Mouse (Mus musculus): ENCODE results near the gene Krt7. TPM values are rescaled to one million over a fixed set of nuclear protein-coding genes. Genes with fewer than 3 reads are reported as not detected.
A peak's percentile ranks its signal among the peaks of the same experiment; 100 is the strongest.

The Krt7 gene
- polyA plus RNA-seq, 1 experiment from 2014 or later, result 6.4 TPM

DNA sequence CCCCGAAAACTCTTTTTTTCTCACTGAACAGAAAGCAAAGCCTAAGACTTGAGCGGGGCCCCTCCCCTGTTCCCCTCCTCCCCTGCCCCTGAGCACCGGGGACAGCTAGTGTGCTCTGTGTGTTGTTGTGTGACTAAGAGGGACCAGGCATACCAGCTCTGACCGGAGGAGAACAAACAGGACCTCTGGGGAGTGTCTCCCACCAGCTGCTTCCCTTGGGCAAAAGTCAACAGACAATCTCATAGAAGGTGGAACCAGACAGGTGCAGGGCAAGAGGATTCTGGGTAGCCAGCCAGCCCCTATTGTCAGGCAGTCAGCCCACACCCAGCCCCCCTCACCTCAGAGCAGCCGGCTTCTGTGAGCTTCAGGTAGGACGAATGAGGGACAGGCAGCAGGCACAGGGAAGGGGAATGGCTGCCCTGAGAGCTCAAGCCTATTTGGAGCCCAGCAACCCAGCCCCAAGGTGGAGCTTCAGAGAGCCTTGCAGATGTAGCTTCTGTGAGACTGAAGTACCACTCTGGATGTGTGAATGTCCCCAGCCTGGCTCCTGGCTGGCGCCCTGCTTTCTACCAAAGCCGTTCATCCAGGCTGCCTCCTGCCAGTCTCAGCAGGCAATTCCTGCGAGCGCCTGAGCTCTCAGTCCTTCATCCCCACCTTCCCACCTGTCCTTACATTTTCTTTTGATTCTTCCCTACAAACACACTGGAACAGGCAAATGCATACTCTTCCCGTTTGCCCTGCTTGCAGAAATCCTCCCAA lies 4.1 kb downstream of the Krt7 start:
- Histone ChIP-seq H3K9me3 (no peaks in the 10 kb centered on the region), H3K9ac (no peak overlapping the region), H3K4me2 (replicated peaks) (no peak overlapping the region), H3K27me3 (replicated peaks) (peaks cover 31% of the 10 kb centered on the region), H3K27ac (no peak overlapping the region), H3K4me1 (no peaks in the 10 kb centered on the region), H3K36me3 (no peaks in the 10 kb centered on the region), H3K4me3 (no peak overlapping the region)
- WGBS, result 45% methylated on average over 11 of the region's 11 CpGs
- ATAC-seq (ENCODE audit: low FRiP score, low read depth), result no peak

DNA sequence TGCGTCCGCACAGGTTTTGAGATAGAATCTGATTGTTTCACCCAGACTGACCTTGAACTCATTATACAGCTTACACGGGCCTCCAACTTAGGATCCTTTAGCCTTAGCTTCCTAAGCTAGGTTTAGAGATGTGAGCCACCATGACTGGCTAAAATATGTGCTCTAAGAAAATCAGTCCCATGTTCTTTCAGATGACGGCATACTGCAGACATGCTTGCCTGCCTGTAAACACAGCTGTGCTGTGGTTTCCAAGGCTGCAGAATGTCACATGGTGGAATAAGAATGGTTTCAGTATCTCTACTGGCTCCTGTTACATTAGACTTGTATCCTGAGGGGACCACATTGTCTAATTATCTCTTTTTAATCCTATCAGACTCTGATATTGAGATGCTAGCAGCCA lies 8.1 kb downstream of the Krt7 start:
- Histone ChIP-seq H3K27ac (no peak overlapping the region), H3K4me2 (replicated peaks) (no peak overlapping the region), H3K9ac (no peak overlapping the region), H3K4me3 (no peak overlapping the region), H3K27me3 (replicated peaks) (peaks cover 2% of the 10 kb centered on the region; the same call in 1 of the 2 replicates), H3K9me3 (no peaks in the 10 kb centered on the region), H3K4me1 (no peaks in the 10 kb centered on the region), H3K36me3 (no peaks in the 10 kb centered on the region)
- 92% methylated on average over 4 of the region's 4 CpGs for WGBS
- no peak for ATAC-seq (ENCODE audit: low FRiP score, low read depth)

DNA sequence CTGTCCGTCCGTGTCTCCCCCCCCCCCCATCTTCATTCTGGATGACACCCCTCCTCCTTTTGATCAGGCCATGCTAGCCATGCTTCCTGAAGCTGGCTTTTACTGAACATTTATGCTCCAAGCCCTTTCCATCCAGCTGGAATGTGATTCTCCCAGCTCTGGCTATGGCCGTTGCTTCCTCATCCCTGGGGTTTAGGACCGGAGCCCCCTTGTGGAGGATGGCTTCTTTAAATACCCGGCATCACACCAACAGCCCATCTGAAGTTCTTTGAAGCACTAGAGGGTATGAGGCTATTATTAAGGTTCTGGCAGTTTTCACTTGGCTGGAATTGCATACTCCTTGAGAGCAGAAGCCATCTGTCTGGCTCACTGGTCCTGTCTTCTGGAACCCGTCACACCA lies 10.1 kb downstream of the Krt7 start:
- Histone ChIP-seq H3K9me3 (no peaks in the 10 kb centered on the region), H3K27me3 (replicated peaks) (no peaks in the 10 kb centered on the region), H3K4me2 (replicated peaks) (no peak overlapping the region), H3K27ac (no peak overlapping the region), H3K36me3 (no peaks in the 10 kb centered on the region), H3K9ac (no peak overlapping the region), H3K4me3 (no peak overlapping the region), H3K4me1 (no peaks in the 10 kb centered on the region)
- no peak for ATAC-seq (ENCODE audit: low FRiP score, low read depth)
- 56% methylated on average over 5 of the region's 6 CpGs for WGBS

DNA sequence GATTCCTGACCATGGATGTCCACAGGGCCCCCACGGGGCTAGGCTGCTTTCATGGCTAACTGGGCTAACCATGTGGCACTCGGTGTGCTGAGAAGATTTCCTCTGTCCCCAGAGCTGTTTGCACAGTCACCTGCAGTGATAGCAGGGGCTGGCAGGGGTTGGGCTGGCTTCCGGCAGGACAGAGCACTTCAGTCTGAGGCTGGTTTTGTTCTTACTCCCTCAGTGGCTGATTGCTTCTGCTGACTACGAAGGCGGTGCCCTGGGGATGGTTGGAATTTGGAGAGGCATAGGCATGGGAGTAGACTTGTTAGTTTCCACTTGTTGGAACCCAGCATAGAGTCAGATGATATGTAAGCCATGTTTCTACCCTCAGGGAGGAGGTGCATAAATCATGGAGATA lies 14.1 kb downstream of the Krt7 start:
- Histone ChIP-seq H3K9ac (no peak overlapping the region), H3K4me1 (no peaks in the 10 kb centered on the region), H3K27me3 (replicated peaks) (no peaks in the 10 kb centered on the region), H3K4me3 (no peak overlapping the region), H3K9me3 (no peaks in the 10 kb centered on the region), H3K4me2 (replicated peaks) (no peak overlapping the region), H3K27ac (no peak overlapping the region), H3K36me3 (no peaks in the 10 kb centered on the region)
- WGBS, result 16% methylated on average over 5 of the region's 5 CpGs
- no peak for ATAC-seq (ENCODE audit: low FRiP score, low read depth)

DNA sequence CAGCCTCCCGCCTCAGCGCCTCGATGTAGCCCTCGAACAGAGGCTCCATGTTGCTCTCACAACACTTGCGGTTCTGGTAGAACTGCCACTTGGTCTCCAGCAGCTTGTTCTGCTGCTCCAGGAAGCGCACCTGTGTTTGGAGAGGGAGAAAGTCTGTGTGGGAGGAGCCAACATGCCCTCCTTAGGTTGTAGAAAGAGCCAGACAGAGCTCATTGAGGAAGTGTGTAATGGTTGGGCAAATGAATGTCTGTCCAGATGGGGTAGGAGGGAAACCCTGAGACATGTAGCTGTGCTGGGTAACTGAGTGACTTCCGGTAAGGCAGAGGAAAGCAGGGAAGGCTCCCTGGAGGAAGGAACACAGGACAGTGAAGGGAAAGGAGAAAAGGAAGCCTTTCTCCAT lies 25.8 kb downstream of the Krt7 start:
- WGBS, result 90% methylated on average over 7 of the region's 7 CpGs
- H3K9ac ChIP-seq, result no peak overlapping the region
- no peak for ATAC-seq (ENCODE audit: low FRiP score, low read depth)
- H3K36me3 ChIP-seq, result no peaks in the 10 kb centered on the region
- H3K4me1 ChIP-seq, result peaks cover 7% of the 10 kb centered on the region; the same call in 1 of the 2 replicates
- H3K27me3 ChIP-seq (replicated peaks), result peaks cover 34% of the 10 kb centered on the region
- no peaks in the 10 kb centered on the region for H3K9me3 ChIP-seq
- no peak overlapping the region for H3K4me3 ChIP-seq
- no peak overlapping the region for H3K4me2 ChIP-seq (replicated peaks)
- H3K27ac ChIP-seq, result no peak overlapping the region

DNA sequence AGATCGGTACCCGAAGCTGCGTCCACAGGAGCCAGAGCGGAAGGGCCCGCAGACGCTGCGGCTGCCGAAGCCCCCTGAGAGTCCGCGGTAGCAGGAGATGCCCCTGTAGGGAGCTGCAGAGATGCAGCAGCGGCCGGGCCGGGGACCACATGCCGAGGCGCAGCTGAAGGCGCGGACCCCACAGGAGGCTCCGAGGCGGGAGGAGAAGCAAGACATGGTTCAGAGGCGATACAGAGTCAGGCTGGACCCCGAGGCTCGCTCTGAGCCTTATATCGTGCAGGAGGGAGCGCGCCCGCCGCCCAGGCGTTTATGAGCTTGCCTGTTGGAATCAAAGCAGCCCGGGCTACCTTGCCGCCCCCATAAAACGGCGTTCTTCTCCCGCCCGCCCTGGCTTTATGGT lies 27.7 kb downstream of the Krt7 start, which contains the start of gene Krt87:
TSS of gene Krt87 (minus strand) at position 250 of the 400 bp plus-strand sequence.
- H3K9me3 ChIP-seq, result no peaks in the 10 kb centered on the region
- no peak within 1 kb of the TSS for H3K27ac ChIP-seq
- peak within 1 kb of the TSS; percentile 29 for H3K4me3 ChIP-seq
- no peak for ATAC-seq (ENCODE audit: low FRiP score, low read depth)
- no peaks in the 10 kb centered on the region for H3K36me3 ChIP-seq
- peaks cover 7% of the 10 kb centered on the region; the same call in 1 of the 2 replicates for H3K4me1 ChIP-seq
- H3K9ac ChIP-seq, result peak within 1 kb of the TSS; percentile 40; the same call in 1 of the 2 replicates
- peaks cover 34% of the 10 kb centered on the region for H3K27me3 ChIP-seq (replicated peaks)
- H3K4me2 ChIP-seq (replicated peaks), result peak within 1 kb of the TSS; percentile 69
- WGBS, result 3% methylated on average over 34 of the region's 34 CpGs

DNA sequence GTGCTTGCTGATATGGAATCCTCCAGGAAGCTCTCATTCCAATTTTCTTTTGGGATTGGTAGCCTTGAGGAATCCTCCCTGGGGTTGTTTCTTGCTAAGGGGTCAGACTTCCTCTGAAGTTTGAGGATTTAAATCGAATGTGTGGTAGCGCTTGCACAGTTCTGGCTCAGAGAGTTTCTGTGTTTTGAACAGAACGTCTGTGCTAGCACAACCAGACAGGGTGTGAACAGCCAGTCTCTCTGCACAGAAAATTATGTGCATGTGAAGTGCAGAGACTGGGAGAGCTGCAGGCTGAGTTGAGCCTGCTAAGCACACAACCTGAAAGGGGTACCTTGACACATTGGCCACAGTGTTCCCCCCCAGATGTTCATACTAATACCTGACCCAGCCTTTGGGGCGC lies 30.0 kb downstream of the Krt7 start:
- H3K4me2 ChIP-seq (replicated peaks), result no peak overlapping the region
- no peak for ATAC-seq (ENCODE audit: low FRiP score, low read depth)
- H3K36me3 ChIP-seq, result no peaks in the 10 kb centered on the region
- peaks cover 34% of the 10 kb centered on the region for H3K27me3 ChIP-seq (replicated peaks)
- H3K9ac ChIP-seq, result no peak overlapping the region
- no peak overlapping the region for H3K4me3 ChIP-seq
- no peaks in the 10 kb centered on the region for H3K9me3 ChIP-seq
- peaks cover 7% of the 10 kb centered on the region; the same call in 1 of the 2 replicates for H3K4me1 ChIP-seq
- WGBS, result 84% methylated on average over 4 of the region's 4 CpGs
- no peak overlapping the region for H3K27ac ChIP-seq

DNA sequence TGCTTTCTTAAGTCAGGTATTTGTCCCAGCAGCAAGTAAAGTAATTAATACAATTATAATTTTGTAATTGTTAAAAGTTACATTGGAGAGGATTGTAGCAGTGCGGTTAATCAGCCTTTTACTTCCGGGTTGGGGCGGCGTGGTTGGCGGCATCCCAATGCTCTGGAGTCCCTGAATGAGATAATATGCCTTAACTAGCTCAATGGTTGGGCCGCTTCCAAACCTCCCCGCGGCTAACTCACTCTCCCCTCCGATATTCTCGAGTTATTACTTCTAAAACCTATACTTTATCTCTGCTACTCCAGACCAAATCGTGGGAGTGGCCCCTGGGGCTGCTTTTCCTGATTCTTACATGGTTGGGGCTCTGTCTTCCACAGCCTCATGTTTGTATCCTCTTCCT lies 35.7 kb downstream of the Krt7 start:
- H3K9ac ChIP-seq, result no peak overlapping the region
- no peaks in the 10 kb centered on the region for H3K27me3 ChIP-seq (replicated peaks)
- H3K36me3 ChIP-seq, result no peaks in the 10 kb centered on the region
- WGBS, result 83% methylated on average over 11 of the region's 11 CpGs
- H3K4me3 ChIP-seq, result no peak overlapping the region
- no peaks in the 10 kb centered on the region for H3K4me1 ChIP-seq
- no peak for ATAC-seq (ENCODE audit: low FRiP score, low read depth)
- H3K9me3 ChIP-seq, result no peaks in the 10 kb centered on the region
- no peak overlapping the region for H3K27ac ChIP-seq
- no peak overlapping the region for H3K4me2 ChIP-seq (replicated peaks)

DNA sequence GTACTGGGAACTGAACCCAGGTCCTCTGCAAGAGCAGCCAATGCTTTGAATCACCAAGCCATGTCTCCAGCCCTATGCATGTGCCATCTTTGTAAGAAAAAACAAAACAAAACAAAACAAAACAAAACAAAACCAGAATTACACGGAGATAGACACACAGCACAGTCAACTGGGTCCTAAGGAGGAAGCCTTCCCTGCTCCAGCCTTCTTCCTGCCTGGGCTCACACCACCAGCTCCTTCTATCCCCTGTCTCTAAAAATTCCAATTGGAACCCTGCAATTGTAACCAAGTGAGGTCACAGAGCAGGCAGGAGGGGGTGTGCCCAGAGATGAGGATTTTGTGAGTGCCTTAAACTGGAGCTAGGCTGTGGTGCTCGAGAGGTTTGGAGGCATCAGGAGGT lies 36.6 kb downstream of the Krt7 start, which contains the start of gene Krt88:
TSS of gene Krt88 (plus strand) at position 301 of the 400 bp plus-strand sequence.
- no peak for ATAC-seq (ENCODE audit: low FRiP score, low read depth)
- H3K4me3 ChIP-seq, result no peak within 1 kb of the TSS
- H3K9ac ChIP-seq, result no peak within 1 kb of the TSS
- 76% methylated on average over 2 of the region's 2 CpGs for WGBS
- H3K9me3 ChIP-seq, result no peaks in the 10 kb centered on the region
- H3K4me2 ChIP-seq (replicated peaks), result no peak within 1 kb of the TSS
- no peaks in the 10 kb centered on the region for H3K4me1 ChIP-seq
- H3K27ac ChIP-seq, result no peak within 1 kb of the TSS
- H3K36me3 ChIP-seq, result no peaks in the 10 kb centered on the region
- H3K27me3 ChIP-seq (replicated peaks), result no peaks in the 10 kb centered on the region

DNA sequence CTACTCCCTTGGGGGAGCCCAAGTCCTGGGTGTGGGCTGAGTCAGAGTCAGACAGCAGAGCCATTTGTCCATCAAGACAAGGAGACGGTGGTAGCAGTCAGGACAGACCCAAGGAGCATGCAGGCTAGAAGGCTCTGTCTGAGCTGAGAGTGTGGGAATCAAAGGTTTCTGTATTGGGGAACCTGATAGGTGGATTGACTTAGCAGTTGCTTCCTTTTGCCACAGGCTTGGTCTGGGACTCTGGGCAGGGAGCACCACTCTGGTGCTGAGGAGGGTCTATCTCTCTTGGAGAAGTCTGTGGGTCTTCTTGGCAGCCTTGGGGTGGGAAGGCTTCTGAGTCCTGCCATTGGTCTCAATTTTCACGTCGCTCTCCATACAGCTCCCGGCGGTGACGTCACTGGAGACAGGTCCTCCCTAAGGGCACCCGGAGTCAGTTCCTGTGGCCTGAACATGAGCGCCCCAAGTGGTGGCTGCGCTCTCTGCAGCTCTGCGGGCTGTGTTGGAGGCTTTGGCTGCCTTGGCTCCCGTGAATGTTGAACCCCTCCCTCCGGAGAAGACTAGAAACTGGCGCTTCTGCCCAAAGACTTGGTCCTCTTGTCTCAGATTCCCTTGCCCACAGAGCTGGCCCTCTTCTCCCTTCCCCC lies 42.4 kb downstream of the Krt7 start:
- Histone ChIP-seq H3K9me3 (no peaks in the 10 kb centered on the region), H3K4me2 (replicated peaks) (peak overlapping the region; percentile 35), H3K4me1 (no peaks in the 10 kb centered on the region), H3K27ac (no peak overlapping the region), H3K36me3 (no peaks in the 10 kb centered on the region), H3K9ac (no peak overlapping the region), H3K27me3 (replicated peaks) (no peaks in the 10 kb centered on the region), H3K4me3 (no peak overlapping the region)
- no peak for ATAC-seq (ENCODE audit: low FRiP score, low read depth)
- WGBS, result 7% methylated on average over 13 of the region's 13 CpGs

DNA sequence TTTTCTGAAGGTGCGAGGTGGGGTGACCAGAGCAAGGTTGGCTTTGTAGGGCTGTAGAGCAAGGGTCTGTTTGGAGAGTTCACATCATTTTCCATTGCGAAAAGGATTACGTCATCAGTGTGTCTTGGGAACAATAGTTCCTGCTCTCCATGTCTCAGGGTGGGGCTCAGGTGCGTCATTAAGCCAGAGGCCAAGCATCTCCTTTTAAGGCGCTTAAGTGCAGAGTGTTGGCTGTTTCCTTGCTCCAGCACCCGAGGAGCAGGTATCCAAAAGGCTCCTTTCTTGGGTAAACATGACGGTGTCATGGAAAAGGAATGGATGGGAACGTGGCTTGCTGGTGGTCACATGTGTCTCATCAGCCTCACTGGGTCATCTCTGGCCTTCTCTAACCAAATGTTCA lies 43.9 kb downstream of the Krt7 start:
- no peaks in the 10 kb centered on the region for H3K9me3 ChIP-seq
- H3K4me2 ChIP-seq (replicated peaks), result no peak overlapping the region
- H3K27ac ChIP-seq, result no peak overlapping the region
- no peak overlapping the region for H3K9ac ChIP-seq
- no peaks in the 10 kb centered on the region for H3K27me3 ChIP-seq (replicated peaks)
- H3K36me3 ChIP-seq, result no peaks in the 10 kb centered on the region
- 86% methylated on average over 8 of the region's 8 CpGs for WGBS
- H3K4me3 ChIP-seq, result no peak overlapping the region
- no peaks in the 10 kb centered on the region for H3K4me1 ChIP-seq
- no peak for ATAC-seq (ENCODE audit: low FRiP score, low read depth)

DNA sequence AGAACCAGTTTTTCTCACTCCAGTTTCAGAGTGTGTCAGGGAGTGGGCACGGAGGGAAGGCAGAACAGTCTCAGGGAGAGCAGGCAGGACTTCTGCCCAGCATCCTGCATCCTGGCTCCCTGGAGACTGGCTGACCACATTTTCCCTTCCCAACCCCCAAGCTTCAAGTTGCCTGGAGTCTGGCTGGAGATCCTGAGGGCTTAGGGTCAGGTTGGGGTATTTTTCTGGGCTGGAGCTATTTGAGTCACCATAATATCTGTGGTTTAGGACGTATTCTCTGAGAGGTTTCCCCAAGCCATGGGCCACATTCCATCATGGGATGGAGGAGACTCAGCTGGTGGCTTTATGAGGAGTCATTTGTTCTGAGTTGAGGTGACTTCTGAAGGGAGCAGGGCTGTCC lies 44.4 kb downstream of the Krt7 start:
- no peak overlapping the region for H3K9ac ChIP-seq
- H3K36me3 ChIP-seq, result no peaks in the 10 kb centered on the region
- no peak for ATAC-seq (ENCODE audit: low FRiP score, low read depth)
- H3K4me2 ChIP-seq (replicated peaks), result no peak overlapping the region
- 88% methylated on average over 2 of the region's 2 CpGs for WGBS
- no peaks in the 10 kb centered on the region for H3K9me3 ChIP-seq
- no peak overlapping the region for H3K27ac ChIP-seq
- H3K4me3 ChIP-seq, result no peak overlapping the region
- no peaks in the 10 kb centered on the region for H3K27me3 ChIP-seq (replicated peaks)
- no peaks in the 10 kb centered on the region for H3K4me1 ChIP-seq

Data from neural tube, embryonic 12.5 days (tissue).